Mouse (Mus musculus): ENCODE data around the gene Crot. TPM values are rescaled to one million over a fixed set of nuclear protein-coding genes. Genes with fewer than 3 reads are reported as not detected.

Gene Crot
- total RNA-seq, 1 experiment, result 14.4 TPM

DNA sequence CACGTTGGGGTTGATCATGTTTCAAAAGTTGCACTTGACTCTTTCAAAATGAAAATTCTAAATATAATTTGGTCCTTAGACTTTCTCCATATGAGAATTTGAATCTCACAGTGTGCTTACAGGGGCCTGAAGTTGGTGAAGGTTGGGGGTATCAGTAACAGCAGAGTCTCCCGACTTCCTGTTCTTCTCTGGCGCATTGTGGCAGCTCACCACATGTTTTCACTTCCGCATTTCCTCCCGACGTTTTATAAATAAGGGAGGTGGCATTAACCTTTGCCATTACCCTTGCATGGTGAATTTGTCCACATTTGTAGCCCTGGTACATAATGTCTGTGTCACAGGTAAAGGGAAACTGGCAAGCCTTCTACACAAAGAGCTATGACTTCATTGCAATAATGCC, 80.1 kb downstream of the Crot start:
- in situ Hi-C loops (cut with MboI; ENCODE audit: low sequenced_read_pairs in 2 of 2, unreplicated experiment in 2 of 2), result no loop called here
- no peak overlapping the region for H3K9ac ChIP-seq (ENCODE audit: insufficient read depth, low read depth, low read length, poor library complexity, severe bottlenecking)

GRCm38 (mm10) chr5:8916400-8916799, 80.7 kb downstream of the Crot start:
- Histone ChIP-seq H3K27ac (ENCODE audit: insufficient read depth, low read depth, low read length, poor library complexity, severe bottlenecking) (no peak overlapping the region), H3K36me3 (ENCODE audit: control insufficient read depth, insufficient read depth, low read length, poor library complexity, severe bottlenecking) (no peaks in the 10 kb centered on the region), H3K9me3 (ENCODE audit: control insufficient read depth, insufficient read depth, low read depth, low read length) (no peaks in the 10 kb centered on the region), H3K4me3 (ENCODE audit: insufficient read depth in 1 of 2, low read depth in 1 of 2, low read length in 2 of 2, poor library complexity in 1 of 2, severe bottlenecking in 1 of 2) (no peak overlapping the region), H3K4me1 (ENCODE audit: control insufficient read depth in 2 of 2, insufficient read depth in 2 of 2, low read length in 2 of 2, poor library complexity in 1 of 2) (no peaks in the 10 kb centered on the region), H3K9ac (ENCODE audit: insufficient read depth, low read depth, low read length, poor library complexity, severe bottlenecking) (no peak overlapping the region)
- TF ChIP-seq MAFK (IDR thresholded peaks at IDR 0.05; ENCODE audit: insufficient read depth, low read depth, low read length) (no peak), CHD2 (IDR thresholded peaks at IDR 0.05; ENCODE audit: low read depth, low read length) (no peak), ZNF384 (IDR thresholded peaks at IDR 0.05; ENCODE audit: low read depth, low read length) (no peak), ZC3H11A (IDR thresholded peaks at IDR 0.05; ENCODE audit: borderline replicate concordance, low read depth, low read length) (no peak), HCFC1 (IDR thresholded peaks at IDR 0.05; ENCODE audit: borderline replicate concordance, insufficient read depth, low read length) (no peak)
- in situ Hi-C loops (cut with MboI; ENCODE audit: low sequenced_read_pairs in 2 of 2, unreplicated experiment in 2 of 2), result no loop called here
- no peak for DNase-seq (ENCODE audit: low read depth, low spot score)

More for the DNA sequence above, 80.1 kb downstream of the Crot start:
- Histone ChIP-seq H3K4me1 (ENCODE audit: control insufficient read depth in 2 of 2, insufficient read depth in 2 of 2, low read length in 2 of 2, poor library complexity in 1 of 2) (no peaks in the 10 kb centered on the region), H3K36me3 (ENCODE audit: control insufficient read depth, insufficient read depth, low read length, poor library complexity, severe bottlenecking) (no peaks in the 10 kb centered on the region), H3K9me3 (ENCODE audit: control insufficient read depth, insufficient read depth, low read depth, low read length) (no peaks in the 10 kb centered on the region), H3K4me3 (ENCODE audit: insufficient read depth in 1 of 2, low read depth in 1 of 2, low read length in 2 of 2, poor library complexity in 1 of 2, severe bottlenecking in 1 of 2) (no peak overlapping the region), H3K27ac (ENCODE audit: insufficient read depth, low read depth, low read length, poor library complexity, severe bottlenecking) (no peak overlapping the region)
- DNase-seq (ENCODE audit: low read depth, low spot score), result no peak
- TF ChIP-seq ZNF384 (IDR thresholded peaks at IDR 0.05; ENCODE audit: low read depth, low read length), result no peak
- TF ChIP-seq CHD2 (IDR thresholded peaks at IDR 0.05; ENCODE audit: low read depth, low read length), result no peak
- no peak for TF ChIP-seq MAFK (IDR thresholded peaks at IDR 0.05; ENCODE audit: insufficient read depth, low read depth, low read length)
- TF ChIP-seq HCFC1 (IDR thresholded peaks at IDR 0.05; ENCODE audit: borderline replicate concordance, insufficient read depth, low read length), result no peak
- no peak for TF ChIP-seq ZC3H11A (IDR thresholded peaks at IDR 0.05; ENCODE audit: borderline replicate concordance, low read depth, low read length)

Other genes with a start within 250 kb of the Crot start
- 72.2 and 76.6 TPM in 2 replicates for gene Abcb1b, start 199.2 kb downstream of the Crot start, total RNA-seq (2012; rRNA removed)
- gene Abcb4, start 103.6 kb downstream of the Crot start, total RNA-seq (2012; rRNA removed), result 0.11 TPM in 1 of 2 replicates, not detected in the other
- 7.4 and 7.5 TPM in 2 replicates for gene Tmem243, start 103.3 kb upstream of the Crot start, total RNA-seq (2012; rRNA removed)
- 54.7 and 56.5 TPM in 2 replicates for gene Dmtf1, start 164.5 kb upstream of the Crot start, total RNA-seq (2012; rRNA removed)